Mouse (Mus musculus) ES-Bruce4 (cell line): ENCODE measurements at regions not wholly inside any gene's neighbourhood (a gene's known extent, or its start where the extent isn't known, plus 50 kb on each side); places are given as distances from the start of the nearest gene placed in this dataset.

Experiments used
- H3K27ac ChIP-seq: 2 replicates; pipeline ENCODE4 v1.5.1; 2012; ENCODE audit warnings: low read length, inconsistent platforms; ENCODE audit not compliant: insufficient read depth
- H3K27me3 ChIP-seq: 2 replicates; pipeline ENCODE4 v1.6.1; 2012; ENCODE audit warnings: mild to moderate bottlenecking, low read length, inconsistent platforms; ENCODE audit not compliant: control insufficient read depth, poor library complexity, insufficient read depth, severe bottlenecking
- H3K36me3 ChIP-seq: 2 replicates; pipeline ENCODE4 v1.6.1; 2012; ENCODE audit warnings: inconsistent platforms, mild to moderate bottlenecking, low read length, moderate library complexity; ENCODE audit not compliant: control insufficient read depth, poor library complexity, insufficient read depth, severe bottlenecking
- H3K4me1 ChIP-seq: one replicate; pipeline ENCODE4 v1.8.1; 2011; ENCODE audit warnings: low read length; ENCODE audit not compliant: control insufficient read depth, insufficient read depth
- H3K4me3 ChIP-seq: 2 replicates; pipeline ENCODE4 v1.5.1; 2011; ENCODE audit warnings: low read depth, mild to moderate bottlenecking, low read length
- H3K9ac ChIP-seq: 2 replicates; pipeline ENCODE4 v1.6.1; 2012; ENCODE audit warnings: low read depth, mild to moderate bottlenecking, inconsistent platforms; ENCODE audit not compliant: poor library complexity, severe bottlenecking
- H3K9me3 ChIP-seq: replicated peaks from 2 replicates; pipeline ENCODE4 v1.6.1; 2012; ENCODE audit warnings: mild to moderate bottlenecking, low read length, inconsistent platforms; ENCODE audit not compliant: control insufficient read depth, poor library complexity, insufficient read depth, severe bottlenecking
- CTCF ChIP-seq: IDR thresholded peaks from one replicate; pipeline ENCODE4 v1.8.1; 2011; ENCODE audit warnings: low read depth, low read length
- EP300 ChIP-seq: IDR thresholded peaks from 2 replicates; pipeline ENCODE4 v1.6.1; 2011; ENCODE audit warnings: low read depth, low read length; ENCODE audit not compliant: insufficient read depth
- POLR2A ChIP-seq: IDR thresholded peaks from one replicate; pipeline ENCODE4 v1.8.1; 2011; ENCODE audit warnings: low read length; ENCODE audit not compliant: insufficient read depth

- no peaks in the 10 kb centered on the region for H3K36me3 ChIP-seq
Observed at GRCm38 (mm10) chr16:55735476-55735968, 103.2 kb downstream of the Nfkbiz start.

GRCm38 (mm10) chr16:55734301-55734700 is 104.4 kb downstream of the Nfkbiz start:
- Histone ChIP-seq H3K27me3 (no peaks in the 10 kb centered on the region), H3K4me3 (no peak overlapping the region), H3K9me3 (no peaks in the 10 kb centered on the region), H3K4me1 (no peaks in the 10 kb centered on the region), H3K27ac (no peak overlapping the region), H3K36me3 (no peaks in the 10 kb centered on the region), H3K9ac (no peak overlapping the region)
- TF ChIP-seq EP300 (no peak), CTCF (no peak), POLR2A (no peak)

More at GRCm38 (mm10) chr16:55735476-55735968, 103.2 kb downstream of the Nfkbiz start:
- no peaks in the 10 kb centered on the region for H3K9me3 ChIP-seq
- H3K9ac ChIP-seq, result no peak overlapping the region
- no peaks in the 10 kb centered on the region for H3K27me3 ChIP-seq
- H3K4me3 ChIP-seq, result no peak overlapping the region
- H3K27ac ChIP-seq, result no peak overlapping the region
- no peaks in the 10 kb centered on the region for H3K4me1 ChIP-seq
- TF ChIP-seq EP300 (no peak), POLR2A (no peak), CTCF (no peak)

DNA sequence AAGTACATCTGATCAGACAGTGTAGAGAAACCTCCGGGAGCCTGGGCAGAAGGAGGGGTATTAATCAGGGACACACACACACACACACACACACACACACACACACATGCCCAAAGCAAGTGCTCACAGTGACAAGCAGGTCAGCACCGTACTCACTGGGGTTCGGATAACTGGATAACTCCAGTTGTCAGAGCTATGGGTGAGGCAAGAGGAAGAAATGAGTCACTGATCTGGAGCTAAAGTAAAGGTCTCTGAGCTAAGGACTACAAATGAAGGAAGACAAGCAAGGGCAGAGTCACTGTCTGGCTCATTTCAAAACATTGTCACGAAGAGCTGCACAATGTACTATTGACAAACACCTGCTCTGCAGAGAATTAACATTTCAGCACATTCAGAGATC is 104.9 kb downstream of the Nfkbiz start:
- no peak overlapping the region for H3K9ac ChIP-seq
- no peaks in the 10 kb centered on the region for H3K27me3 ChIP-seq
- H3K4me3 ChIP-seq, result no peak overlapping the region
- H3K4me1 ChIP-seq, result no peaks in the 10 kb centered on the region
- H3K27ac ChIP-seq, result no peak overlapping the region
- no peaks in the 10 kb centered on the region for H3K9me3 ChIP-seq
- no peak for TF ChIP-seq CTCF
- H3K36me3 ChIP-seq, result no peaks in the 10 kb centered on the region

DNA sequence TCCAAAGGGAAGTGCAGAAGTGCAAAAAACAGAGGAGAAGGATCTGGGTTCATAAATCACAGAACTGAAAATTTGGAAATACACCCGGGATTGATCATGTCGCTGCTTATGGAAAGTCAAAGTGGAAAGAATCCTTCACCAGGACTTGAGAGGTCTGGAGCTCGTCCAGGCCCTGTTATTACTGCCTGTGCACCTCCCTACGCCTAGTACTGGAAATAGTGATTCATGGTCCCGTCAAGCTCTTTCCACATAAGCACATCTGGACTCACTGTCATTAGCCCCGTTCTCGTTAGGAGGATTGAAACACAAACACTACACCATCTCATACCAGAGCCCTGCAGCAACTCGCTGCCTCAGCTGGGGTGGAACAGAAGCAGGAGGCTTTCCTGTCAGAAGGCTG is 107.7 kb downstream of the Nfkbiz start:
- TF ChIP-seq CTCF (no peak), EP300 (no peak), POLR2A (no peak)
- Histone ChIP-seq H3K27me3 (no peaks in the 10 kb centered on the region), H3K9me3 (no peaks in the 10 kb centered on the region), H3K4me3 (no peak overlapping the region), H3K4me1 (no peaks in the 10 kb centered on the region), H3K9ac (no peak overlapping the region), H3K27ac (no peak overlapping the region), H3K36me3 (no peaks in the 10 kb centered on the region)

- Histone ChIP-seq H3K27ac (no peak overlapping the region), H3K27me3 (no peaks in the 10 kb centered on the region), H3K4me1 (no peaks in the 10 kb centered on the region), H3K36me3 (no peaks in the 10 kb centered on the region), H3K4me3 (no peak overlapping the region), H3K9ac (no peak overlapping the region), H3K9me3 (no peaks in the 10 kb centered on the region)
- TF ChIP-seq EP300 (no peak), POLR2A (no peak), CTCF (no peak)
Observed at GRCm38 (mm10) chr16:55726538-55726937, 112.2 kb downstream of the Nfkbiz start.

DNA sequence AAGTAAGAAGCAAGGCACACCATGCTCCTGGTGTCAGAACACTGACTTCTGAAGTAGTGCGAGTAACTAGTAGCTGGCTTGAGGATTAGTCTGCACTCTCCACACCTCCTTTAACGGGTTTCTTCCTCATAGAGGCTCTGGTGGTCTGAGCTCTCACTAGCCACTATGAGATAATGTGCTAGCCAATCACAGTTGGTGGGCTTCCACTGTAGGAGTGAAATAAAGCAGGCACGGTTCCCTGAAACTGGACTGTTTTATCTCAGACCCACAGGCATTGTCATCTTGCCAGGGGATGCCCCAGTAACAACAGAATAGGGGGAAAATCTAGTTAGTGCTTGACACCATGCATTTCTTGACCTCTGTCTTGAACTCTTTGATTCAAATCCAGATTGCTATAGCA is 118.3 kb downstream of the Nfkbiz start:
- Histone ChIP-seq H3K27me3 (no peaks in the 10 kb centered on the region), H3K4me3 (no peak overlapping the region), H3K36me3 (no peaks in the 10 kb centered on the region), H3K9me3 (no peaks in the 10 kb centered on the region), H3K4me1 (no peaks in the 10 kb centered on the region), H3K9ac (no peak overlapping the region), H3K27ac (no peak overlapping the region)
- no peak for TF ChIP-seq POLR2A
- no peak for TF ChIP-seq EP300
- no peak for TF ChIP-seq CTCF
